Mouse (Mus musculus) ES-Bruce4 (cell line): ENCODE measurements around the gene Wdr61.

ENCODE experiments used
- CTCF ChIP-seq: IDR thresholded peaks from one replicate; pipeline ENCODE4 v1.8.1; 2011; ENCODE audit warnings: low read depth, low read length
- POLR2A ChIP-seq: IDR thresholded peaks from one replicate; pipeline ENCODE4 v1.8.1; 2011; ENCODE audit warnings: low read length; ENCODE audit not compliant: insufficient read depth

DNA sequence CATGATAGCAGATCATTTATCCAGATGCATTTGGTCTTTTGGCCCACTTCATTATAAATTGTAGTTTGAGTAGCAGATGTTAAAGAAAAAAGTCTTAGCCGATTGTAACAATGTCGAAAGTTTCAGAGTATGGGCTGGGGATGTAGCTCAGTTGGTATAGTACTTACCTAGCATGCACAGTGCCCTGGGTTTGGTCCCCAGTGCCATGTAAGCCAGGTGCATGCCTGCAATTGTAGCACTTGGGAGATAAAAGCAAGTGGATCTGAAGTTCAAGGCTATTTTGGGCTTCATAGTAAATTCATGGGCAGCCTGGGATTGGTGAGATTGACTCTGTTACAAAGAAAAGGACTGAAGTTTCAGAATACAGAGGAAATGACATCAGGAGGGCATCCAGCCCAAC lies 31.7 kb downstream of the Wdr61 start:
- TF ChIP-seq CTCF = no peak
- no peak for TF ChIP-seq POLR2A
